12 mouse cellular contexts compared by ENCODE assay signal in the genomic region with DNA sequence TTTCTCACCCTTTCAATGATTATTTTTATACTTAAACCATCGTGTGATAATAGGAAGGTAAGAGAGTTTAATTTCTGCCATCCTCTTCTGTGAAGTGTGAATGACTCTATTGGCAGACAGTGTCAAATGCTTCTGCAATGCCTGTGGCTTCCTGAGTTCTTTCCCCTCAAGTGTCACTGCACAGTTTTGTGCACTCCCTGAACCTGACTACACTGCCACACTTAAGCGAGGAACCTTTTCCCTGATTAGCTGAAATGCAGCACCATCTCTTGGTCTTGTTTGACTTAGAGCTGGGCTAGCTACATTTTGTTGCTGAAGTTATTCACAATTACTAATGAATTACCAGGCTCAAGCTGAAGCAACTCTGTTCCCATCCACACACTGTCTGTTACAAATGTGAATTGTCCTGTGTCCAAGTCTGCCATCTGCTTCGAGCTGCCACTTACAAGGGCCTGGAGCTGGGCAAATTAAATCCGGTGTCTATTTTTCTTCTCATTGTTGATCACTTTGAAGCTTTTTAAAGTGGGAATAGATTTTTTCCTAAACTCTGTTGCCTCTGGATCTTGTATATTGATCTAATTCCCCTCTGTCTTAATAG.
DNase-seq lines count a peak whose midpoint lies in the region; ATAC-seq and TF ChIP-seq lines count a peak whose summit lies in the region.
"Had no signal": no experiment of that assay in that cellular context is flagged by ENCODE, and none has a peak within 500 bp of the region (broad histone marks: within the 10 kb centered on the region; RNA-seq: fewer than 3 reads in every experiment).

No protein-coding gene starts in this region.

- intact Hi-C loops in heart, postnatal 14 days (cut with DNase I), result no loop called here

- H3K4me1 ChIP-seq in stomach, postnatal 0 days (replicated peaks; ENCODE audit: control insufficient read depth, insufficient read depth), result no peaks in the 10 kb centered on the region
- H3K4me1 ChIP-seq: embryonic facial prominence, embryonic 15.5 days; stomach, embryonic 15.5 days had no signal

- no peaks in the 10 kb centered on the region for H3K9me3 ChIP-seq in stomach, postnatal 0 days (ENCODE audit: control insufficient read depth, low read length)
- H3K9me3 ChIP-seq: embryonic facial prominence, embryonic 15.5 days; stomach, embryonic 15.5 days had no signal

- no peaks in the 10 kb centered on the region for H3K36me3 ChIP-seq in stomach, postnatal 0 days (ENCODE audit: control insufficient read depth, insufficient read depth, low read length)
- H3K36me3 ChIP-seq: embryonic facial prominence, embryonic 15.5 days; stomach, embryonic 15.5 days had no signal

- H3K9ac ChIP-seq in stomach, postnatal 0 days (ENCODE audit: low read length), result no peak overlapping the region
- H3K9ac ChIP-seq: embryonic facial prominence, embryonic 15.5 days; liver, postnatal 0 days; stomach, embryonic 15.5 days had no signal

- 67% methylated on average over 4 of the region's 4 CpGs for WGBS in stomach, postnatal 0 days

- TF ChIP-seq EP300 in stomach, postnatal 0 days (optimal IDR thresholded peaks at IDR 0.05), result no peak

- TF ChIP-seq CTCF in stomach, postnatal 0 days (IDR thresholded peaks at IDR 0.05; ENCODE audit: low read depth), result peak; percentile 27; the same call in 1 of the 2 replicates

- peak; percentile 48 for DNase-seq in right cerebral cortex, adult 18-20 months
- no peak for DNase-seq in right cerebral cortex, postnatal 14 days
- peak; percentile 84 for DNase-seq in cerebellum, adult 9-11 months
- peak; percentile 83 for DNase-seq in layer of hippocampus, adult 9-11 months
- DNase-seq in stomach, postnatal 0 days (ENCODE audit: low spot score), result no peak
- DNase-seq in urinary bladder, postnatal 25 days (ENCODE audit: low spot score), result no peak
- no peak for DNase-seq in heart, postnatal 14 days
- DNase-seq: gastrocnemius, postnatal 10 days; heart, postnatal 36 days; liver, postnatal 0 days had no signal

- H3K27me3 ChIP-seq in stomach, postnatal 0 days (ENCODE audit: control insufficient read depth, insufficient read depth, low read length), result no peaks in the 10 kb centered on the region
- H3K27me3 ChIP-seq: embryonic facial prominence, embryonic 15.5 days; stomach, embryonic 15.5 days had no signal

- ATAC-seq in stomach, postnatal 0 days (ENCODE audit: low FRiP score, low TSS enrichment), result no peak
- ATAC-seq: liver, postnatal 0 days had no signal

- no peak overlapping the region for H3K27ac ChIP-seq in stomach, postnatal 0 days (replicated peaks)
- H3K27ac ChIP-seq: embryonic facial prominence, embryonic 15.5 days; stomach, embryonic 15.5 days had no signal

- H3K4me2 ChIP-seq in stomach, postnatal 0 days (replicated peaks; ENCODE audit: low read depth), result no peak overlapping the region
- H3K4me2 ChIP-seq: embryonic facial prominence, embryonic 15.5 days; stomach, embryonic 15.5 days had no signal

- no peak overlapping the region for H3K4me3 ChIP-seq in stomach, postnatal 0 days (ENCODE audit: low read depth, low read length)
- H3K4me3 ChIP-seq: embryonic facial prominence, embryonic 15.5 days; stomach, embryonic 15.5 days had no signal

Comparison
In these comparisons a context has a peak if more than half of its experiments do, and no peak if none do; other contexts are left out.
1. DNase-seq: peak in right cerebral cortex, adult 18-20 months (single experiment), cerebellum, adult 9-11 months (single experiment) and layer of hippocampus, adult 9-11 months (single experiment); none in right cerebral cortex, postnatal 14 days (single experiment), stomach, postnatal 0 days (single experiment), urinary bladder, postnatal 25 days (single experiment) and heart, postnatal 14 days (0 of 2).